Mouse (Mus musculus): ENCODE data around the gene Cyp24a1.

GRCm38 (mm10) chr2:170468009-170468408 lies 28.9 kb downstream of the Cyp24a1 start:
- TF ChIP-seq CTCF (IDR thresholded peaks at IDR 0.05; ENCODE audit: borderline replicate concordance, control insufficient read depth, extremely low read depth, insufficient read depth, low read length, poor library complexity) (no peak), POLR2A (IDR thresholded peaks at IDR 0.05; ENCODE audit: control insufficient read depth, extremely low read depth, insufficient read depth, low read length, poor library complexity) (no peak)

Measured in thymus, adult 2 months (tissue).